Mouse (Mus musculus): ENCODE measurements around the gene Carm1. TPM values are rescaled to one million over a fixed set of nuclear protein-coding genes. Genes with fewer than 3 reads are reported as not detected.

The Carm1 gene
- polyA plus RNA-seq, 1 experiment from 2014 or later, result 11.9 TPM

GRCm38 (mm10) chr9:21600186-21600585 lies 53.5 kb downstream of the Carm1 start:
- Histone ChIP-seq H3K9me3 (ENCODE audit: control insufficient read depth) (no peaks in the 10 kb centered on the region), H3K4me3 (ENCODE audit: low read depth, low read length) (no peak overlapping the region), H3K36me3 (ENCODE audit: control insufficient read depth, insufficient read depth) (no peaks in the 10 kb centered on the region; the same call in 1 of the 2 replicates), H3K27ac (ENCODE audit: low read depth, low read length) (no peak overlapping the region), H3K9ac (ENCODE audit: low read depth, low read length) (no peak overlapping the region), H3K4me2 (replicated peaks; ENCODE audit: low read depth) (no peak overlapping the region), H3K4me1 (replicated peaks; ENCODE audit: control insufficient read depth, insufficient read depth, low read length) (no peaks in the 10 kb centered on the region), H3K27me3 (replicated peaks; ENCODE audit: control insufficient read depth, insufficient read depth, low read length) (no peaks in the 10 kb centered on the region)
- no peak for ATAC-seq
- WGBS, result 81% methylated on average over 3 of the region's 3 CpGs
- TF ChIP-seq CTCF (IDR thresholded peaks at IDR 0.05; ENCODE audit: low read depth), result no peak

GRCm38 (mm10) chr9:21601073-21601472 lies 54.4 kb downstream of the Carm1 start:
- WGBS, result 50% methylated on average over 2 of the region's 2 CpGs
- ATAC-seq, result peak; percentile 70
- no peaks in the 10 kb centered on the region for H3K4me1 ChIP-seq (replicated peaks; ENCODE audit: control insufficient read depth, insufficient read depth, low read length)
- no peak for TF ChIP-seq CTCF (IDR thresholded peaks at IDR 0.05; ENCODE audit: low read depth)
- no peak overlapping the region for H3K4me3 ChIP-seq (ENCODE audit: low read depth, low read length)
- H3K4me2 ChIP-seq (replicated peaks; ENCODE audit: low read depth), result no peak overlapping the region
- H3K27ac ChIP-seq (ENCODE audit: low read depth, low read length), result no peak overlapping the region
- no peaks in the 10 kb centered on the region for H3K9me3 ChIP-seq (ENCODE audit: control insufficient read depth)
- H3K9ac ChIP-seq (ENCODE audit: low read depth, low read length), result no peak overlapping the region
- no peaks in the 10 kb centered on the region; the same call in 1 of the 2 replicates for H3K36me3 ChIP-seq (ENCODE audit: control insufficient read depth, insufficient read depth)
- H3K27me3 ChIP-seq (replicated peaks; ENCODE audit: control insufficient read depth, insufficient read depth, low read length), result no peaks in the 10 kb centered on the region

GRCm38 (mm10) chr9:21601722-21602399 lies 55.2 kb downstream of the Carm1 start:
- Histone ChIP-seq H3K4me3 (ENCODE audit: low read depth, low read length) (no peak overlapping the region), H3K9ac (ENCODE audit: low read depth, low read length) (no peak overlapping the region), H3K9me3 (ENCODE audit: control insufficient read depth) (no peaks in the 10 kb centered on the region), H3K27ac (ENCODE audit: low read depth, low read length) (no peak overlapping the region), H3K4me2 (replicated peaks; ENCODE audit: low read depth) (peak overlapping the region; percentile 40; the same call in 1 of the 2 replicates), H3K36me3 (ENCODE audit: control insufficient read depth, insufficient read depth) (no peaks in the 10 kb centered on the region; the same call in 1 of the 2 replicates), H3K27me3 (replicated peaks; ENCODE audit: control insufficient read depth, insufficient read depth, low read length) (no peaks in the 10 kb centered on the region), H3K4me1 (replicated peaks; ENCODE audit: control insufficient read depth, insufficient read depth, low read length) (no peaks in the 10 kb centered on the region)
- peak; percentile 42; the same call in 1 of the 2 replicates for ATAC-seq
- WGBS, result 48% methylated on average over 10 of the region's 10 CpGs
- peak; percentile 92 for TF ChIP-seq CTCF (IDR thresholded peaks at IDR 0.05; ENCODE audit: low read depth)

- Histone ChIP-seq H3K4me2 (replicated peaks; ENCODE audit: low read depth) (no peak overlapping the region), H3K9me3 (ENCODE audit: control insufficient read depth) (no peaks in the 10 kb centered on the region), H3K36me3 (ENCODE audit: control insufficient read depth, insufficient read depth) (no peaks in the 10 kb centered on the region; the same call in 1 of the 2 replicates), H3K4me3 (ENCODE audit: low read depth, low read length) (no peak overlapping the region), H3K27ac (ENCODE audit: low read depth, low read length) (no peak overlapping the region), H3K4me1 (replicated peaks; ENCODE audit: control insufficient read depth, insufficient read depth, low read length) (no peaks in the 10 kb centered on the region), H3K27me3 (replicated peaks; ENCODE audit: control insufficient read depth, insufficient read depth, low read length) (no peaks in the 10 kb centered on the region), H3K9ac (ENCODE audit: low read depth, low read length) (no peak overlapping the region)
- no peak for TF ChIP-seq CTCF (IDR thresholded peaks at IDR 0.05; ENCODE audit: low read depth)
- ATAC-seq, result no peak
- WGBS, result 78% methylated on average over 5 of the region's 5 CpGs
These were observed 57.4 kb downstream of the Carm1 start for GRCm38 (mm10) chr9:21604119-21604518.

- no peak for ATAC-seq
- H3K27ac ChIP-seq (ENCODE audit: low read depth, low read length), result no peak overlapping the region
- H3K36me3 ChIP-seq (ENCODE audit: control insufficient read depth, insufficient read depth), result no peaks in the 10 kb centered on the region; the same call in 1 of the 2 replicates
- H3K9me3 ChIP-seq (ENCODE audit: control insufficient read depth), result no peaks in the 10 kb centered on the region
- no peak overlapping the region for H3K4me2 ChIP-seq (replicated peaks; ENCODE audit: low read depth)
- no peaks in the 10 kb centered on the region for H3K27me3 ChIP-seq (replicated peaks; ENCODE audit: control insufficient read depth, insufficient read depth, low read length)
- no peak overlapping the region for H3K4me3 ChIP-seq (ENCODE audit: low read depth, low read length)
- H3K4me1 ChIP-seq (replicated peaks; ENCODE audit: control insufficient read depth, insufficient read depth, low read length), result no peaks in the 10 kb centered on the region
- TF ChIP-seq CTCF (IDR thresholded peaks at IDR 0.05; ENCODE audit: low read depth), result no peak
- no peak overlapping the region for H3K9ac ChIP-seq (ENCODE audit: low read depth, low read length)
- 85% methylated on average over 5 of the region's 5 CpGs for WGBS
These were observed 59.2 kb downstream of the Carm1 start for GRCm38 (mm10) chr9:21605865-21606264.

GRCm38 (mm10) chr9:21606648-21607047 lies 60.0 kb downstream of the Carm1 start:
- no peaks in the 10 kb centered on the region for H3K27me3 ChIP-seq (replicated peaks; ENCODE audit: control insufficient read depth, insufficient read depth, low read length)
- H3K27ac ChIP-seq (ENCODE audit: low read depth, low read length), result no peak overlapping the region
- no peaks in the 10 kb centered on the region for H3K36me3 ChIP-seq (ENCODE audit: control insufficient read depth, insufficient read depth)
- no peaks in the 10 kb centered on the region for H3K9me3 ChIP-seq (ENCODE audit: control insufficient read depth)
- H3K4me1 ChIP-seq (replicated peaks; ENCODE audit: control insufficient read depth, insufficient read depth, low read length), result no peaks in the 10 kb centered on the region
- no peak for TF ChIP-seq CTCF (IDR thresholded peaks at IDR 0.05; ENCODE audit: low read depth)
- WGBS, result 63% methylated on average over 1 of the region's 1 CpGs
- no peak overlapping the region for H3K4me3 ChIP-seq (ENCODE audit: low read depth, low read length)
- no peak for ATAC-seq
- no peak overlapping the region for H3K4me2 ChIP-seq (replicated peaks; ENCODE audit: low read depth)
- no peak overlapping the region for H3K9ac ChIP-seq (ENCODE audit: low read depth, low read length)
